Mouse (Mus musculus) CH12.LX (cell line): Measurements from ENCODE around the gene Arid1a. TPM values are rescaled to one million over a fixed set of nuclear protein-coding genes. Genes with fewer than 3 reads are reported as not detected.

Source experiments
- DNase-seq: peaks from one replicate; pipeline ENCODE4 v3.0.0-alpha.2; 2013; ENCODE audit errors: extremely low read depth
- H3K27ac ChIP-seq: 2 replicates; pipeline ENCODE4 v1.5.1; 2012; ENCODE audit warnings: low read depth, mild to moderate bottlenecking, control low read depth, moderate library complexity; ENCODE audit not compliant: insufficient read depth
- H3K27me3 ChIP-seq: replicated peaks from 2 replicates; pipeline ENCODE3; 2012; ENCODE audit warnings: inconsistent platforms
- H3K36me3 ChIP-seq, 2 experiments: replicated peaks in 1 of 2; 2 replicates each; pipeline versions ENCODE3 to v1.6.1; 2012; ENCODE audit warnings: inconsistent platforms in 1 of 2, low read length in 1 of 2, mild to moderate bottlenecking in 1 of 2, mixed read lengths in 1 of 2, moderate library complexity in 1 of 2; ENCODE audit not compliant: control insufficient read depth in 1 of 2, insufficient read depth in 1 of 2
- H3K4me1 ChIP-seq, 2 experiments: 2 replicates each; pipeline ENCODE4 v1.6.1; 2012; ENCODE audit warnings: inconsistent platforms in 1 of 2, moderate library complexity in 1 of 2; ENCODE audit not compliant: insufficient read depth in 2 of 2, control insufficient read depth in 1 of 2
- H3K4me2 ChIP-seq: 2 replicates; pipeline ENCODE4 v1.6.1; 2012; ENCODE audit warnings: low read depth, mild to moderate bottlenecking, control low read depth; ENCODE audit not compliant: poor library complexity, insufficient read depth, severe bottlenecking
- H3K4me3 ChIP-seq, 3 experiments: fragments of 150-350 bp in 1 of 3; sonication (generic) in 1 of 3; replicated peaks in 1 of 3; 2 replicates each; pipeline versions ENCODE3 to v1.5.1; 2011 to 2012; ENCODE audit warnings: low read depth in 2 of 3, low read length in 2 of 3, mild to moderate bottlenecking in 2 of 3, moderate library complexity in 2 of 3, control low read depth in 1 of 3, improper control_type of control experiment in 1 of 3, inconsistent platforms in 1 of 3, mixed read lengths in 1 of 3; ENCODE audit not compliant: poor library complexity in 1 of 3
- H3K79me2 ChIP-seq: replicated peaks from 2 replicates; pipeline ENCODE4 v1.6.1; 2012; ENCODE audit warnings: mild to moderate bottlenecking, moderate library complexity; ENCODE audit not compliant: control insufficient read depth, poor library complexity, insufficient read depth, severe bottlenecking; ENCODE audit errors: extremely low read depth
- H3K9ac ChIP-seq: 2 replicates; pipeline ENCODE4 v1.6.1; 2012; ENCODE audit warnings: low read depth, mild to moderate bottlenecking, control low read depth, moderate library complexity; ENCODE audit not compliant: insufficient read depth
- H3K9me3 ChIP-seq: replicated peaks from 2 replicates; pipeline ENCODE3; 2012; ENCODE audit warnings: low read length, inconsistent platforms, mixed read lengths
- BHLHE40 ChIP-seq: IDR thresholded peaks from 2 replicates; pipeline ENCODE4 v1.6.1; 2011; ENCODE audit warnings: mild to moderate bottlenecking, low read depth, low read length, improper control_type of control experiment
- CHD1 ChIP-seq: IDR thresholded peaks from 2 replicates; pipeline ENCODE4 v1.6.1; 2012; ENCODE audit warnings: low read depth, low read length, improper control_type of control experiment, inconsistent platforms
- CHD2 ChIP-seq: IDR thresholded peaks from 2 replicates; pipeline ENCODE4 v1.6.1; 2011; ENCODE audit warnings: low read length, improper control_type of control experiment
- CTCF ChIP-seq, 2 experiments: IDR thresholded peaks in 1 of 2; conservative IDR thresholded peaks in 1 of 2; 2 replicates each; pipeline ENCODE4 v1.5.1; 2011 to 2012; ENCODE audit warnings: low read depth in 2 of 2, low read length in 2 of 2, improper control_type of control experiment in 1 of 2, inconsistent platforms in 1 of 2, mild to moderate bottlenecking in 1 of 2, moderate library complexity in 1 of 2
- E2F4 ChIP-seq: IDR thresholded peaks from 2 replicates; pipeline ENCODE4 v1.6.1; 2011; ENCODE audit warnings: low read depth, low read length, improper control_type of control experiment; ENCODE audit not compliant: insufficient replicate concordance
- ELF1 ChIP-seq: IDR thresholded peaks from 2 replicates; pipeline ENCODE4 v1.6.1; 2014; ENCODE audit warnings: low read depth, mild to moderate bottlenecking, inconsistent platforms, low read length, improper control_type of control experiment
- GABPA ChIP-seq: IDR thresholded peaks from 2 replicates; pipeline ENCODE4 v1.6.1; 2012; ENCODE audit warnings: low read depth, low read length, improper control_type of control experiment, inconsistent platforms; ENCODE audit not compliant: insufficient replicate concordance
- MAFK ChIP-seq: IDR thresholded peaks from 2 replicates; pipeline ENCODE4 v1.6.1; 2011; ENCODE audit warnings: low read length, improper control_type of control experiment; ENCODE audit not compliant: insufficient replicate concordance
- NRF1 ChIP-seq: IDR thresholded peaks from 2 replicates; pipeline ENCODE4 v1.6.1; 2014; ENCODE audit warnings: low read depth, mild to moderate bottlenecking, inconsistent platforms, low read length, improper control_type of control experiment, moderate library complexity
- PAX5 ChIP-seq: IDR thresholded peaks from 2 replicates; pipeline ENCODE4 v1.6.1; 2012; ENCODE audit warnings: low read length, inconsistent platforms, mixed read lengths
- POLR2A ChIP-seq: IDR thresholded peaks from 2 replicates; pipeline ENCODE4 v1.6.1; 2011; ENCODE audit warnings: low read depth, mild to moderate bottlenecking, improper control_type of control experiment, low read length
- RAD21 ChIP-seq: IDR thresholded peaks from 2 replicates; pipeline ENCODE4 v1.6.1; 2011; ENCODE audit warnings: low read depth, mild to moderate bottlenecking, low read length, improper control_type of control experiment, moderate library complexity
- RCOR1 ChIP-seq: conservative IDR thresholded peaks from 2 replicates; pipeline ENCODE4 v1.6.1; 2012; ENCODE audit warnings: low read depth, mild to moderate bottlenecking, inconsistent platforms, low read length, improper control_type of control experiment
- SMC3 ChIP-seq: IDR thresholded peaks from 2 replicates; pipeline ENCODE4 v1.6.1; 2011; ENCODE audit warnings: low read depth, low read length, improper control_type of control experiment
- TBP ChIP-seq: conservative IDR thresholded peaks from 2 replicates; pipeline ENCODE4 v1.6.1; 2011; ENCODE audit warnings: low read depth, low read length, improper control_type of control experiment
- TCF12 ChIP-seq: IDR thresholded peaks from 2 replicates; pipeline ENCODE4 v1.6.1; 2014; ENCODE audit warnings: low read depth, mild to moderate bottlenecking, inconsistent platforms, low read length, improper control_type of control experiment
- UBTF ChIP-seq: IDR thresholded peaks from 2 replicates; pipeline ENCODE4 v1.6.1; 2012; ENCODE audit warnings: low read depth, mild to moderate bottlenecking, inconsistent platforms, low read length, improper control_type of control experiment, moderate library complexity
- USF1 ChIP-seq: IDR thresholded peaks from 2 replicates; pipeline ENCODE4 v1.6.1; 2014; ENCODE audit warnings: low read depth, mild to moderate bottlenecking, inconsistent platforms, low read length, improper control_type of control experiment
- USF2 ChIP-seq: conservative IDR thresholded peaks from 2 replicates; pipeline ENCODE4 v1.6.1; 2011; ENCODE audit warnings: low read depth, low read length, improper control_type of control experiment
- ZKSCAN1 ChIP-seq: IDR thresholded peaks from 2 replicates; pipeline ENCODE4 v1.6.1; 2012; ENCODE audit warnings: low read depth, inconsistent platforms, low read length, improper control_type of control experiment, borderline replicate concordance
- ZMIZ1 ChIP-seq: IDR thresholded peaks from 2 replicates; pipeline ENCODE4 v1.6.1; 2012; ENCODE audit warnings: low read depth, mild to moderate bottlenecking, inconsistent platforms, low read length, improper control_type of control experiment
- ZNF384 ChIP-seq: IDR thresholded peaks from 2 replicates; pipeline ENCODE4 v1.6.1; 2012; ENCODE audit warnings: low read depth, low read length, improper control_type of control experiment, inconsistent platforms
- dilution Hi-C: fragments of 300-500 bp; cut with MboI; formaldehyde crosslinking; loops from 2 replicates; pipeline ENCODE4 v1.14.3; 2020; ENCODE audit warnings: low sequenced_read_pairs; ENCODE audit not compliant: extremely low pct_unique_long_range_greater_than_20kb, extremely low pct_ligation_motif_present
- in situ Hi-C: fragments of 300-500 bp; cut with MboI; formaldehyde crosslinking; loops from 3 replicates; pipeline ENCODE4 v1.14.3; 2019; ENCODE audit warnings: low sequenced_read_pairs, low pct_ligation_motif_present, low pct_unique_long_range_greater_than_20kb, mixed read lengths
- polyA plus RNA-seq: library from polyadenylated mRNA; unstranded; fragments of >175 nt; gene quantifications from 2 replicates; pipeline ENCODE4 v1.2.1, GENCODE M21; 2012; ENCODE audit warnings: low read depth; ENCODE audit not compliant: insufficient read length
- total RNA-seq, 2 experiments: library from RNA; depleted of rRNA; stranded (reverse); fragments of 300-350 nt in 1 of 2; fragments of >200 nt in 1 of 2; gene quantifications; 2 replicates each; pipeline ENCODE4 v1.2.3; 2012 to 2014

Gene Arid1a
- total and polyA plus RNA-seq, 3 experiments: 6.4 to 47.1 (median 19.1) TPM

DNA sequence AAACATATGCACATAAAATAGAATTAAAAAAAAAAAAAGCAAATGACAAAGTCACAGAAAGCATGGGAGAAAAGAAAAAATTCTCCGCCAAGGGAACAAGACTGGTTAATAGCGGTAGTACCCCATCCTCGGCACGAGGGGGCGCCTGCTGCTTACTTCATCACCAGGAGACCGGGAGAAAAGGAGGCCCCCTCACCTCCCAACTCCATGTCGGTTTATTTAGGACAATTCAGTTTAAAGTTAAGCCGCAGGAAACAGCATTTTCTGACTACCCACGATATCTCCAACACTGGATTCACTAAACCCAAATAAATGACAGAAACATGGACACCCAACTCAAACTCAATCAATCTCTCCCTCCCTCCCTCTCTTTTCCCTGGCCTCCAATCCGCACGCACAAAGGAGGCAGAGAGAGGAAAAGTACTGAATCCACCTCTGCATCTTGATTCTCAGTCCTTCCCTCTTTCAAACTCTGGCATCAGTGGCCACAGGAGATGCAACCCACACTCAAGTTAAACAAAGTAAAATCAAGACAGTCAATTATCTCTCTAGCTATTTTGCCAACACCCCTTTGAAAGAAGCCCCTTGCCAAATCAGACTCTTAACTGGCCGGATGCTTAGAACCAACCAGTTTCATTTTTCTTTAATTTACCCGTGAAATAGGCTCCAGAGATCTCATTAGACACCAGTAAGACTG lies 85.2 kb downstream of the Arid1a start (continued):
- TF ChIP-seq RAD21 (peak; percentile 92), MAFK (no peak), BHLHE40 (no peak), USF2 (no peak), ZNF384 (peak; percentile 59; the same call in 1 of the 2 replicates), TCF12 (no peak), GABPA (no peak), TBP (no peak), POLR2A (no peak)

DNA sequence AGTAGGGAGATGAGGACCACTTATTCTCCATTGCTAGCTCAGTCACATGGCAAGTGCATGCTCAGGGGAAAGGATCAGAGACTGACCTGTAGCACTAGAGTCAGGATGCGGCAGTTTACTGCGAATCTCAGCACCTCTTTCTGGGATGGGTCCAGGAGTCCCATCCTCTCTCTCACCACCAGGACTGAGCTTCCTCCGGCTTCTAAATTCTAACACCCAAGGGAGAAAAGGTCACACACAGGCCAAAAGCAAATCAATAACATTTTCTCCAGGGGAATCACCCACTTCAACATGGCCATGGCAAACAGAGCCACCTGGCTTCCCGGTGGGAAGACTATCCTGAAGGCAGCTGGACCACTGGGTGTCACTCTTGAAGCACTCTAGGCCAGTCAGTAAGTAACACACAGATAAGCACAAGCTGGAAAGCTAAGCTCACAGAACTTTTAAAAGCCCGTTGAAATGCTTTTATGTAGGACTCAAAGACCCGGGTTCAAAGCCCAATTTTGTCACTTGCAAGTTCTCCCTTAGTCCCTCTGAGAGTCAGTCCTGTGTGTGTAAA lies 86.8 kb downstream of the Arid1a start:
- Histone ChIP-seq H3K36me3 (peaks cover 3 to 20% of the 10 kb centered on the region in 2 experiments), H3K9me3 (no peaks in the 10 kb centered on the region), H3K4me2 (no peak overlapping the region), H3K79me2 (no peaks in the 10 kb centered on the region), H3K9ac (no peak overlapping the region), H3K27me3 (no peaks in the 10 kb centered on the region), H3K27ac (no peak overlapping the region), H3K4me3 (no peak overlapping the region), H3K4me1 (peaks cover 18 to 67% of the 10 kb centered on the region in 2 experiments)
- TF ChIP-seq CTCF (conservative IDR thresholded peaks at IDR 0.05 in 1 of 2, IDR thresholded peaks at IDR 0.05 in 1 of 2; ENCODE audit: low read depth in 2 of 2, low read length in 2 of 2) (peak in 1 of 2 experiments; percentile 47; a peak in 2 of 4 replicates), ELF1 (no peak), USF1 (no peak), RAD21 (peak; percentile 35), UBTF (no peak), ZMIZ1 (no peak), CHD2 (no peak), ZKSCAN1 (no peak), SMC3 (peak; percentile 19; the same call in 1 of the 2 replicates), E2F4 (no peak), MAFK (no peak)
- dilution Hi-C loops: no loop called here
- in situ Hi-C loops: loop anchor here (10.0 kb wide), 1 partner anchor 85 kb away; the partner anchor contains the start of gene Arid1a
- no peak for DNase-seq

DNA sequence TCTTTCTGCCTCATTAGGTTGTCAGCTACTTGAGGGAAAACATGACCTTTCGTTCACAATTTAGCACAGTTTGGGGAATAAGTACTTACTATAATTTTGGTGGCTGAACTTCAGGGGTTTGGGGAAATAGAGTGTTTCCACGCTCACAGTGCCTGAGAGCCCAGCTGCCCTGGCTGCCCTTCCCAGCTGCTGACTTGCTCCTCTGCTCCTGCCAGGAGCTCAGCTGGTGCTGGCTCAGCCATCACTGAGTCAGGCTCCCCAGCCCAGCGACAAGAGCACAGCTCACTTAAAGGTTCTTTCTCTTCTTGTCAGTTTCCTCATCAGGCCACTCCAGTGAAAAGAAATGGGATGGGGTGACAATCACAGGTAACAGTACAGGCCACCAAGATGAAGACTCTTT lies 88.0 kb downstream of the Arid1a start:
- dilution Hi-C loops: no loop called here
- Histone ChIP-seq H3K4me1 (peaks cover 14 to 55% of the 10 kb centered on the region in 2 experiments), H3K27me3 (no peaks in the 10 kb centered on the region)

More for the DNA sequence above, 88.0 kb downstream of the Arid1a start:
- no peaks in the 10 kb centered on the region for H3K79me2 ChIP-seq
- H3K4me2 ChIP-seq: no peak overlapping the region
- no peaks in the 10 kb centered on the region for H3K9me3 ChIP-seq
- H3K4me3 ChIP-seq: no peak overlapping the region
- peaks cover 3 to 27% of the 10 kb centered on the region in 2 experiments for H3K36me3 ChIP-seq
- no peak overlapping the region for H3K27ac ChIP-seq
- no peak overlapping the region for H3K9ac ChIP-seq
- DNase-seq: no peak
- TF ChIP-seq USF2 (no peak), RCOR1 (no peak), PAX5 (no peak), NRF1 (no peak), CTCF (conservative IDR thresholded peaks at IDR 0.05 in 1 of 2, IDR thresholded peaks at IDR 0.05 in 1 of 2; ENCODE audit: low read depth in 2 of 2, low read length in 2 of 2) (no peak), CHD1 (no peak), UBTF (no peak)
- in situ Hi-C loops: no loop called here
